Mouse (Mus musculus): ENCODE measurements at regions not wholly inside any gene's neighbourhood (a gene's known extent, or its start where the extent isn't known, plus 50 kb on each side); places are given as distances from the start of the nearest gene placed in this dataset.

DNA sequence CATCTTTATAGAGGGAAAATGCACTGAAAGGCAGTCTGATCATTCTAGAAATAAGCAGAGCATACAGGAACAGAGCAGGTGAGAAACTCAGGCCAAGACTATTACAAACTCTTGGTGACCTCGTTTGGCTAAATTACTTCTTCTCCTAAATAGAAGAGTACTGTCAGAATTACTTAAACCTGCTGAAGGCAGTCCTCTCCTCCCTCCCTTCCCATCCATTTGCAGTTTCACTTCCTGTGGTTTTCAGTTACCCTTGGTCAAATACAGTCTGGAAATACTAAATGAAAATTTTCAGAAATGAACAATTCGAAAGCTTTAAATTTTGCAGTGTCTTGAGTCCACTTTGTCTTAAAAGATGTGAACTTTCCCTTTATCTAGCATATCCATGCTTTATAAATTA, 135.8 kb downstream of the Rnd3 start:
- DNase-seq (ENCODE audit: low read depth, low spot score) = no peak

DNA sequence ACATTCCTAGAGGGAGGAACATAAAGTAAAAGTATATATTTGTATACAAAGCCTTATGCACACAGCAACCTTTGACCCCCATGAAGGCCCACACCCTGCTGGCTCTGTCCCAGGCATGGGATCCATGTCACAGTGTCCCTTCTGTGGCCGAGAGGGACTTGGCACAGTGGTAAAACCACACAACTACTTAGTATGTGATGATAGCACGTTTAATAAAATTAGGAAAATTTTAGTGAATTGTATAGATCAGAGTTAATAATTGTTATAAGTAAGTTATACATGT, 140.7 kb downstream of the Rnd3 start:
- no peak for DNase-seq (ENCODE audit: low read depth, low spot score)

- peak; percentile 53 for DNase-seq (ENCODE audit: low read depth, low spot score)
Measured at GRCm38 (mm10) chr2:51007409-51008250, 141.3 kb downstream of the Rnd3 start.

DNA sequence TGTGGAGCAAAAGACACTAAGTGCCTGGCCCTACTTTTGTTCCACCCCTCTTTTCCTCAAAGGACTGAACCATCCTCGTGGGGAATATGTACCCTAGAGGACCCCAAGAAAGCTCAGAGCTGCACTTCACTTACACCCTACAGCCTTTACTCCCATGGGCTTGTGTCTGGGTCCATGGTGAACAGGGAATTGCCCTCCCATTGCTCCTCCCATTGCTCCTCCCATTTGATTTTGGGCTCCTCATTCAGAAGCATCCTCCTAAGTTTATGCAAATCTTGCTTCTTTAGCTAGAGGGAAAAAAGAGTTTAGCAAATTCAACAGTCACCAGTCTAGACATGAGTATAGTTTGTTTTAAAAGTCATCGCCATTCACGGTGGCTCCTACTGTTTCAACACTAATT, 142.1 kb downstream of the Rnd3 start:
- peak; percentile 82 for DNase-seq (ENCODE audit: low read depth, low spot score)

DNA sequence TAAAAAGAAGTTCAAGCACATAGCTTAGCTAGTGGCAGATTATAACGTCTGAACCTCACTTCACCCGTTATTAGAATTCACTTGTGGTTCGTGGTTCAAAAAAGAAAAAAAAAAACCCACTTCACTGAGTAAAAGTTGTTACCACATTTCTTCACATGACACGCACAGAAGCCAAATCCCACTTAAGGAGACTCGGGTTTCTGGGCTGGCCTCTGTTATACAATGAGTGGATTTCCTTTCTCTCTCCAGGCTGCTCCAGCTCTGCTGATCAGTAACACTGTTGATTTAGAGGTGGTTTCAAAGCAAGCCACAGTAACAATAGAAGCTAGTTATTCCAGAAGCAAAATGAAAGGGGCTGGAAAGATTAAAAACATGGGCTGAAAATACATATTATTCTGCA, 147.4 kb downstream of the Rnd3 start:
- DNase-seq (ENCODE audit: low read depth, low spot score) = no peak

- DNase-seq (ENCODE audit: low read depth, low spot score) = no peak
Measured at GRCm38 (mm10) chr2:50983883-50984410, 165.0 kb downstream of the Rnd3 start.

DNA sequence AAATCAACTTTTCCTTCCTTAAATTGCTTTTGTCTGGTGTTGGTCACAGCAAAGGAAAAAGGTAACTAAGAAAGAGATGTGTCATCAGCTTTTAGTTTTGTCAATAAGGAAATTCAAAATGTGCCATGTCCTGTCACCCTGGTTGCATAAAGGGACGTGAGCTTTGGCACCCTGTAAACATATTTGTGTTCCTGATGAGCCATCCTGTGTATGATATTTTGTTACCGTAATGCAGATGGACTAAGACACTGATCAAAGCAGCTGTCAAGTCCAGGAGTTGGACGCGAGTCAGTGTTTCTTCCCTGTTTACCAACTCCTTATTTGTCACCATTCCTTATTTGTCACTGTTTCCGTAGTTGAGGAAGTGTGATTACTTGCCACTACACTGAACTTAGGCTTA, 166.3 kb downstream of the Rnd3 start:
- DNase-seq (ENCODE audit: low read depth, low spot score) = no peak

DNA sequence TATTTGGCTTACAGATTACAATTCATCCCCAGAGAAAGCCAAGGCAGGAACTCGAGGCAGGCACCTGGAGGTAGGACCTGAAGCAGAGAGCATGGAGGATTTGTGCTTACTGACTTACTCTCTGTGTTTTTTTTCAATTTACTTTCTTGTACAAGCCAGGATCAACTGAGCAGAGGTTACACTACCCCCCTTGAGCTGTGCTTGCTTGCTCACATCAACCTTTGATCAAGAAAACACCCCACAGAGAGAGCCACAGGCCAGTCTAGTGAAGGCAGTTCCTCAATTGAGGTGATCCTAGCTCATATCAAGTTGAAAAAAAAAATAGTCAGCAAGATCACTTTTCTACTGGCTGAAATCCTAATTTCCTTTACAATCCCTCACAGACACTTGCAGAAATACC, 170.6 kb downstream of the Rnd3 start:
- DNase-seq (ENCODE audit: low read depth, low spot score) = no peak

DNA sequence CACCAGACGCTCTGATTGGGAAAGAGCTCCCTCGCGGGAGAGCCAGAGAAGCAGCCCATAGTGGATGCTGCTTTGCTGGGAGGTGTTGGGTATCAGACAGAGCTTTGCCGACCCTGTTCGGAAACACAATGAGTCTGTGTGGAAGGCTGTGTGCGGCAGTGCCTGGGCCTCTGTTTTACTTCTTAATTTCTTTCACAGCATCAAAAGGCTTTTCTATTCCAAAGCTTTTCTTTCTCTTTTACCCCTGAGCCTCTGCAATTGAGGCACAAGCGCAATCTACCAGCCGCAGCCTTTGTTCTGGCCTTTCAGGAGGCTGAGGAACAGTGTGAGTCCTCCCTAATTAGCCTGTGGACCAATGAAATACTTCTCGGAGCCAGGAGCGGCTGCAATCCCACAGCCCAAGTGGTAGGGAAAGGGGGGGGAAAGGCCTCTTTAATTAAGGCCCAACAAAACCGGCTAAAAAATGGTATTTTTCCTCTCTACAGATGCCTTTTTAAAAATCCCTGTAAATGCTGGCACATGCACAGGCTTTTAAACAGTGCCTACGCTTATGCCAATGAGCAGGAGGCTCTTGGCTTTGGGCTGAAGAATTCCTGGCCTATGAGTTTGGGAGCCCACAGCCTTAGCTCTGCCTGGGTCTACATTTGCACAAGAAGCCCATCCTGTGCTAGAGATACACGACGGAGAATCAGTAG, 177.6 kb downstream of the Rnd3 start:
- peak; percentile 51 for DNase-seq (ENCODE audit: low read depth, low spot score)

GRCm38 (mm10) chr2:50968382-50968781, 180.5 kb downstream of the Rnd3 start:
- no peak for DNase-seq (ENCODE audit: low read depth, low spot score)

DNA sequence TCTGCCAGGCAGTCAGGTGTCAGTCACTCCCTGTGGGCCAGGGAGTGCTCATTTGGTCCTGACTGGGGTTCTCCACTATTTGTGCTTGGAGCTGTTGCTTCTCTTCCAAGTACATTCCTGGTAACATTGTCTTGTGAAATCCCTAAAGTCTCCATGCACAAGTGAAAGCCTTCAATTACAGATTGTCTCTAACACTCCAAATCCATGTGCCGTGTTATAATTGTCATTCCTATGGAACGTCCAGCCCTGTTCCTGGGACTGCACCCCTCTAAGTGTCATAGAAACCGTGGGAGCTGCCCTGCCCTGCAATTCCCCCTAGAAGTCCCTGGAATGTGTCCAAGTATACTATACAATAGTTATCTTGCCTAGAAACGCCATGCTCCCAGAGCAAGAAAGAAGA, 181.1 kb downstream of the Rnd3 start:
- DNase-seq (ENCODE audit: low read depth, low spot score) = no peak

GRCm38 (mm10) chr2:50967133-50967532, 181.8 kb downstream of the Rnd3 start:
- peak; percentile 25 for DNase-seq (ENCODE audit: low read depth, low spot score)

DNA sequence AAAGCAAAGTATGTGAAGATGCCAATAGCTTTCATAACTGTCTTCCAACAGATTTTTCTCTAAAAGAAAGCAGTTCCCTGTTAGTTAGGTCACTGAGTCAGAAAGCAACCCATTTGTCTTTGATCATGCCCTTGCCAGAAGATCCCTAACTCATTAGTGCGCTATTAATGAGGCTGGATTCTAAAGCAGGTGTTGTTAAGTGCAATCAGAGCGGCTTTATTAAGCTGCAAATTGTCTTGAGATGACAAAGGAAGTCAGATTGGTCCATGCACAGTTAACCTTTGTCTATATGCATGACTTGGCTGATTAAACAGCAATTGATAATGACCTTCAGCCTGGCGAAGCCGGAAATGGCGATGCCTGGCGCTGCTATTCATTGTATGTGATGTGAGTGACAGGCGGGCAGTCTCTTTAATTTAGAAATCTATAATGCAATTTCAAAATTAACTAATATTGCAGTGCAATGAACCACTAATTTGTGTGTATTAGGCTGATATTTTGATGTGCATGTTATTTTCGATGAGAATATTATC, 183.4 kb downstream of the Rnd3 start:
- DNase-seq (ENCODE audit: low read depth, low spot score) = no peak

- no peak for DNase-seq (ENCODE audit: low read depth, low spot score)
Measured at GRCm38 (mm10) chr2:50964062-50964461, 184.8 kb downstream of the Rnd3 start.

GRCm38 (mm10) chr2:50961049-50961448, 187.9 kb downstream of the Rnd3 start:
- no peak for DNase-seq (ENCODE audit: low read depth, low spot score)

DNA sequence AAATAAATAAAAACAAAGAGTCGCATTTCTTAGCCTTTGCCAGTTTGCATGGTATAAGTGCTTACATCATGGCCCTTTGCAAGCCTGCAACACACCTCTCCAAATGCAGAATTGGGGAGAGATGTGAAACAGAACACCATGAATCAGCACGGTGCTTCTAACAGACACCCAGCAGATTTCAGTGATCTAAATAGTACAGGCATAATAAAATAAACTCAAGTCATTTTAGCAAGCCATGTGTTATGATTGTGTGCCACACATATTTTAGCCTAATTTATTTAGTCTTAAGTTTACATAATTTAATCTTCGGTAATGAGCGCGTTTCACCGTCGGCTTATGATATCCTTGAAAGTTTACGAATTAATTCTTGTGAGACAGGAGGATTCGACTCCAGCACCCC, 189.6 kb downstream of the Rnd3 start:
- no peak for DNase-seq (ENCODE audit: low read depth, low spot score)

- DNase-seq (ENCODE audit: low read depth, low spot score) = no peak
Measured at GRCm38 (mm10) chr2:50954361-50955066, 194.4 kb downstream of the Rnd3 start.

- no peak for DNase-seq (ENCODE audit: low read depth, low spot score)
Measured at GRCm38 (mm10) chr2:50951027-50951426, 197.9 kb downstream of the Rnd3 start.

GRCm38 (mm10) chr2:50949717-50950116, 199.2 kb downstream of the Rnd3 start:
- no peak for DNase-seq (ENCODE audit: low read depth, low spot score)

DNA sequence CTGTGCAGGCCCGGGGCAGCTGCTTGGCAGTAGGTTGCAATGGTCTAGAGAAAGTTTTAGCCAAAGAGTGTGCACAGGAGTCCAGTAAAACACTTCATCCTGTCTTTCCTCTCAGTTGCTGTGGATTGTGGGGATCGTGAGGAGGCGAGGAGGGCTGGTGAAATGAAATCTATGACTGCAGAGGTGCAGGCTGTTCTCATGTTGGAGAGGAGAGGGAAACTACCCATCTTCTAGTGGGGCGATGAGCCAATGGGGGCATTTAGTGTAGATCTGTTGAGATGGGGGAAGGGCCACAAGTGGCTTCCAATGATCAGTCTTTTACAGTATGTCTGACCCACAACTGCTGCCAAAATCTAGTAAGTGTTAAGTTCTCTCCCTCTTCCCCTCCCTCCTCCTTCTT, 203.4 kb downstream of the Rnd3 start:
- no peak for DNase-seq (ENCODE audit: low read depth, low spot score)

GRCm38 (mm10) chr2:50943180-50943579, 205.7 kb downstream of the Rnd3 start:
- no peak for DNase-seq (ENCODE audit: low read depth, low spot score)

- no peak for DNase-seq (ENCODE audit: low read depth, low spot score)
Measured at GRCm38 (mm10) chr2:50942741-50943140, 206.2 kb downstream of the Rnd3 start.

All from R1 (cell line).